Mouse (Mus musculus): ENCODE data around the gene Pnldc1. TPM values are rescaled to one million over a fixed set of nuclear protein-coding genes. Genes with fewer than 3 reads are reported as not detected.
"Not testable (repeated sequence)": the region's sequence is repeated elsewhere in the genome, so short reads cannot be mapped to it uniquely, and the experiment has no call there.

Gene Pnldc1
- polyA plus RNA-seq, 1 experiment: 17.1 TPM

- Histone ChIP-seq H3K4me1 (ENCODE audit: control insufficient read depth, insufficient read depth, low read length) (peaks cover 14% of the 10 kb centered on the region), H3K27ac (ENCODE audit: control insufficient read depth, insufficient read depth, low read depth, low read length) (peak within 1 kb of the TSS; percentile 77), H3K4me3 (ENCODE audit: control insufficient read depth, low read depth, low read length) (peak within 1 kb of the TSS; percentile 77), H3K36me3 (ENCODE audit: control insufficient read depth, insufficient read depth, low read length) (no peaks in the 10 kb centered on the region), H3K27me3 (ENCODE audit: control insufficient read depth, insufficient read depth, low read length) (no peaks in the 10 kb centered on the region; the same call in 1 of the 2 replicates)
- TF ChIP-seq POLR2A (IDR thresholded peaks at IDR 0.05; ENCODE audit: control insufficient read depth, low read depth, low read length) (peak; percentile 73), CTCF (IDR thresholded peaks at IDR 0.05; ENCODE audit: control insufficient read depth, insufficient read depth, insufficient replicate concordance, low read depth, low read length) (no peak)
Observed at GRCm38 (mm10) chr17:12940151-12940805, 30.2 kb upstream of the Pnldc1 start, which contains the start of gene Acat3. Gene Acat3, minus strand, starts transcription at chr17:12940600.

DNA sequence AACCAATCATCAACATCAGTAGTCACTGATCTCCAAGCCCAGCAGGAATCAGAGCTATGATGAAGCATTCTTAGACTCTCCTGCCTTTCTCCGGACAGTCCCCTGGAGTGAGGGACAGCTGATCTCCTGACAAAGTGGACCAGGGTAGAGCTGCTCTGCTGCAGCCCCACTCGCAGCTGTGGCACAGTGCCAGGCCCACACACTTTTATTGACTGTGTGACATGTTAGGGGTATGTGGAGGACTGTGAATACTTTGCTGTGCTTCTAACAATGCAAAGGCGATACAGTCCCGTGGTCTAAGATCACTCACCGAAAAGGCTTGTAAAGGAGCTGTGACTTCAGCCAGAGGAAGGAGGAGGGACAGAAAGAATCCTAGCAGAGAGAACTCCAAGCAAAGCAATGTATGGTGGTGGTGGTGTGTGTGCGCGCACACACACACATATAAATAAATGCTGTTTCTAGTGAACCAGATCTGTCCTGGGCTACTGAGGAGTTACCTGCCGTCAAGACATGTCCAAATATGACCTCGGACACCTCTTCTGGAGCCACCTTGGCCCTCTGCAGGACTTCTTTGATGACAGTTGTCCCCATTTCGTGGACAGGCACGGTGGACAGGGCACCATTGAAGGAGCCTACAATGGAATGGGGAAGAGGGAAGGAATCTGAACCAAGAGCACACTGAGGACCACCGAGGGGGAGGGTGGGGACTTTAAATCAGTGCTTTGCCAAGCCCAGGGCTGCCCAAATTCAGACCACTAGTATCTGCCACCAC lies 29.5 kb upstream of the Pnldc1 start:
- not testable (repeated sequence) for H3K27ac ChIP-seq (ENCODE audit: control insufficient read depth, insufficient read depth, low read depth, low read length)

GRCm38 (mm10) chr17:12938077-12938476 lies 28.0 kb upstream of the Pnldc1 start:
- H3K4me1 ChIP-seq (ENCODE audit: control insufficient read depth, insufficient read depth, low read length): peaks cover 14% of the 10 kb centered on the region
- no peak for TF ChIP-seq POLR2A (IDR thresholded peaks at IDR 0.05; ENCODE audit: control insufficient read depth, low read depth, low read length)
- TF ChIP-seq CTCF (IDR thresholded peaks at IDR 0.05; ENCODE audit: control insufficient read depth, insufficient read depth, insufficient replicate concordance, low read depth, low read length): no peak

More for the DNA sequence above, 29.5 kb upstream of the Pnldc1 start:
- not testable (repeated sequence) for H3K36me3 ChIP-seq (ENCODE audit: control insufficient read depth, insufficient read depth, low read length); H3K27me3 ChIP-seq (ENCODE audit: control insufficient read depth, insufficient read depth, low read length)
- peak overlapping the region; percentile 77 for H3K4me3 ChIP-seq (ENCODE audit: control insufficient read depth, low read depth, low read length)
- peaks cover 14% of the 10 kb centered on the region for H3K4me1 ChIP-seq (ENCODE audit: control insufficient read depth, insufficient read depth, low read length)

GRCm38 (mm10) chr17:12937412-12937970 lies 27.5 kb upstream of the Pnldc1 start:
- H3K4me1 ChIP-seq (ENCODE audit: control insufficient read depth, insufficient read depth, low read length): peaks cover 14% of the 10 kb centered on the region
- no peaks in the 10 kb centered on the region for H3K36me3 ChIP-seq (ENCODE audit: control insufficient read depth, insufficient read depth, low read length)
- TF ChIP-seq POLR2A (IDR thresholded peaks at IDR 0.05; ENCODE audit: control insufficient read depth, low read depth, low read length) (no peak), CTCF (IDR thresholded peaks at IDR 0.05; ENCODE audit: control insufficient read depth, insufficient read depth, insufficient replicate concordance, low read depth, low read length) (no peak)
- no peaks in the 10 kb centered on the region; the same call in 1 of the 2 replicates for H3K27me3 ChIP-seq (ENCODE audit: control insufficient read depth, insufficient read depth, low read length)
- H3K4me3 ChIP-seq (ENCODE audit: control insufficient read depth, low read depth, low read length): no peak overlapping the region
- H3K27ac ChIP-seq (ENCODE audit: control insufficient read depth, insufficient read depth, low read depth, low read length): no peak overlapping the region

More at GRCm38 (mm10) chr17:12938077-12938476, 28.0 kb upstream of the Pnldc1 start:
- Histone ChIP-seq H3K27me3 (ENCODE audit: control insufficient read depth, insufficient read depth, low read length) (no peaks in the 10 kb centered on the region; the same call in 1 of the 2 replicates), H3K4me3 (ENCODE audit: control insufficient read depth, low read depth, low read length) (no peak overlapping the region), H3K36me3 (ENCODE audit: control insufficient read depth, insufficient read depth, low read length) (no peaks in the 10 kb centered on the region), H3K27ac (ENCODE audit: control insufficient read depth, insufficient read depth, low read depth, low read length) (no peak overlapping the region)

DNA sequence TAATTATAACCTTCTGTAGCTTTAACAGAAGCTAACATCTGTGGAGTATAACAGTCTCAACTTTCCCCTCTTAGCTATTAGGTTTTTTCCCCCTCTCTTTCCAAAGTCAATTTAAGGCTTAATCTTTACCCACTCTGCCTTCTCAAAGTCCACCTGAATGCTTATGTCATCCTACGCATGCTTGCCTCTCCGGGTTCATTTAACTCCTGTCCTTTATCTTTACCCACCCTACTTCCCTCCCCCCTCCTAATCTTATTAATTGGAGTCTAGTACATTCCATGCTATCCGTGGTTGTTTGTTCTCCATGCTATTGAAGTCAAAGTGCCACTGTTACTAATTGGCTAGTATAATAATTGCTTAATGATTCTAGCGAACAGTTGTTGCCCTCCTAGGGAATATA lies 25.7 kb upstream of the Pnldc1 start:
- Histone ChIP-seq H3K4me3 (ENCODE audit: control insufficient read depth, low read depth, low read length) (no peak overlapping the region), H3K27me3 (ENCODE audit: control insufficient read depth, insufficient read depth, low read length) (no peaks in the 10 kb centered on the region; the same call in 1 of the 2 replicates), H3K36me3 (ENCODE audit: control insufficient read depth, insufficient read depth, low read length) (no peaks in the 10 kb centered on the region), H3K4me1 (ENCODE audit: control insufficient read depth, insufficient read depth, low read length) (peaks cover 7% of the 10 kb centered on the region), H3K27ac (ENCODE audit: control insufficient read depth, insufficient read depth, low read depth, low read length) (no peak overlapping the region)
- no peak for TF ChIP-seq POLR2A (IDR thresholded peaks at IDR 0.05; ENCODE audit: control insufficient read depth, low read depth, low read length)

DNA sequence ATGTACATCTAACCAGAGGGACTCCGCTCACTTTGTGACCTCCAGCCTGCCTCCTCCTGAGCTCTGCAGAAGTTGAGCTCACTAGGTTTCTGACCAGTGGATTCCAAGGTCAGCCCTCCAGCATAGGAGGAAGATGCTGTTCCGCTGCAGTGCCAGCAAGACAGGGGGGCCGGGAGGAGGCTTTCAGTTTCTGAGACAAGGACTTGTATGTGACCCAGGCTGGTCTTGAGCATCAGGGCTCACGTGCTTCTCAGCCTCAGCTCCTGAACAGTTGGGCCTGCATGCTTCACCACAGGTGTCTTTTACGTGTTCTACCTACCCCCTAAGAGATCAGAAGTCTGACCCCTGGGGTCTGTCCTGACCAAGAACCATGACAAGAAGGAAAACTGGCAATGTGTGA lies 21.5 kb upstream of the Pnldc1 start:
- not testable (repeated sequence) for H3K4me3 ChIP-seq (ENCODE audit: control insufficient read depth, low read depth, low read length); H3K27ac ChIP-seq (ENCODE audit: control insufficient read depth, insufficient read depth, low read depth, low read length); H3K36me3 ChIP-seq (ENCODE audit: control insufficient read depth, insufficient read depth, low read length); H3K4me1 ChIP-seq (ENCODE audit: control insufficient read depth, insufficient read depth, low read length); H3K27me3 ChIP-seq (ENCODE audit: control insufficient read depth, insufficient read depth, low read length)

DNA sequence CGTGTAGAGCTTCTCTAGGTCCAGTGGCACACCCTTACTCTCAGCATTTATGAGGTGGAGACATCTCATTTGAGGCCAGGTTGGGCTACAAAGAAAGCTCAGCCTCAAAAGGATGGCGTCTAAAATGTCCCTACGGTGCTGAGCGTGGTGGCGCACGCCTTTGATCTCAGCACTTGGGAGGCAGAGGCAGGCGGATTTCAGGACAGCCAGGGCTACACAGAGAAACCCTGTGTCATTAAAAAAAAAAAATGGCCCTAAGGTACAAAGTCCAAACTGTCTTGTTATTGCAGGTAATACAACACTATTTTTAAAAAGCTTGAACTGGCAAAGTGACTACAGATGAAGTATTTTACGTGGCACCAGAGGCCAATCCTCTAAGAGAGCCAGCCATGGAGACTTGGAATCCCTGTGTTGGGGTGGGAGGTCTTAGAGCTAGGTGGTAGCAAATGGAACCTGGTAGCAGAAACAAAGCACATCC lies 15.7 kb upstream of the Pnldc1 start:
- Histone ChIP-seq H3K27me3 (ENCODE audit: control insufficient read depth, insufficient read depth, low read length) (no peaks in the 10 kb centered on the region), H3K4me1 (ENCODE audit: control insufficient read depth, insufficient read depth, low read length) (no peaks in the 10 kb centered on the region), H3K36me3 (ENCODE audit: control insufficient read depth, insufficient read depth, low read length) (peaks cover 2% of the 10 kb centered on the region), H3K27ac (ENCODE audit: control insufficient read depth, insufficient read depth, low read depth, low read length) (no peak overlapping the region), H3K4me3 (ENCODE audit: control insufficient read depth, low read depth, low read length) (no peak overlapping the region)
- no peak for TF ChIP-seq POLR2A (IDR thresholded peaks at IDR 0.05; ENCODE audit: control insufficient read depth, low read depth, low read length)
- TF ChIP-seq CTCF (IDR thresholded peaks at IDR 0.05; ENCODE audit: control insufficient read depth, insufficient read depth, insufficient replicate concordance, low read depth, low read length): no peak
